Mouse (Mus musculus) embryonic facial prominence, embryonic 14.5 days (tissue): ENCODE data around the gene Bud23. TPM values are rescaled to one million over a fixed set of nuclear protein-coding genes. Genes with fewer than 3 reads are reported as not detected.
A peak's percentile ranks its signal among the peaks of the same experiment; 100 is the strongest.

Experiments used
- ATAC-seq: fragments of 200-750 bp; cut with Nextera tagmentation; 2 replicates; pipeline ENCODE4 v1.8.0; 2017; ENCODE audit warnings: low read depth, moderate number of reproducible peaks, moderate TSS enrichment
- DNase-seq: peaks from one replicate; pipeline ENCODE4 v3.0.0-alpha.2; 2015; ENCODE audit warnings: low spot score
- H3K27ac ChIP-seq: fragments of 300-500 bp; sonication (generic); replicated peaks from 2 replicates; pipeline ENCODE4 v1.5.1; 2014; ENCODE audit warnings: low read depth, mild to moderate bottlenecking, low read length, moderate library complexity
- H3K27me3 ChIP-seq: fragments of 300-500 bp; sonication (generic); replicated peaks from 2 replicates; pipeline ENCODE4 v1.6.1; 2014; ENCODE audit warnings: low read length; ENCODE audit not compliant: control insufficient read depth, insufficient read depth
- H3K36me3 ChIP-seq: fragments of 300-500 bp; sonication (generic); 2 replicates; pipeline ENCODE4 v1.6.1; 2014; ENCODE audit warnings: low read length, mixed read lengths; ENCODE audit not compliant: control insufficient read depth, insufficient read depth
- H3K4me1 ChIP-seq: fragments of 300-500 bp; sonication (generic); 2 replicates; pipeline ENCODE4 v1.6.1; 2014; ENCODE audit warnings: antibody characterized with exemption, low read length; ENCODE audit not compliant: control insufficient read depth, insufficient read depth
- H3K4me2 ChIP-seq: fragments of 300-500 bp; sonication (generic); 2 replicates; pipeline ENCODE4 v1.6.1; 2014; ENCODE audit warnings: low read depth, mild to moderate bottlenecking, low read length, moderate library complexity, mixed read lengths
- H3K4me3 ChIP-seq: fragments of 300-500 bp; sonication (generic); 2 replicates; pipeline ENCODE4 v1.5.1; 2014; ENCODE audit warnings: low read depth, mild to moderate bottlenecking, low read length
- H3K9ac ChIP-seq: fragments of 300-500 bp; sonication (generic); 2 replicates; pipeline ENCODE4 v1.6.1; 2014; ENCODE audit warnings: low read depth, mild to moderate bottlenecking, low read length, moderate library complexity, mixed read lengths
- H3K9me3 ChIP-seq: fragments of 300-500 bp; sonication (generic); 2 replicates; pipeline ENCODE4 v1.6.1; 2016; ENCODE audit warnings: low read length; ENCODE audit not compliant: control insufficient read depth
- WGBS: fragments of 180-500 bp; shearing (Covaris S2); extraction: QIAGEN DNeasy Blood & Tissue Kit; methylation state at CpG from one replicate; pipeline ENCODE4 v1.1.7; 2014; 5-methylcytosine and 5-hydroxymethylcytosine counted together
- polyA plus RNA-seq: library from polyadenylated mRNA; unstranded; fragments of >200 nt; fragmentation: Nextera tagmentation; extraction: Ambion mirVana; gene quantifications from 2 replicates; pipeline ENCODE4 v1.2.1, GENCODE M21; 2014

Bud23 gene
- polyA plus RNA-seq, 1 experiment from 2014 or later, result 74.0 TPM

GRCm38 (mm10) chr5:135023344-135024173, 41.2 kb downstream of the Bud23 start, which contains the start of gene Stx1a:
Gene Stx1a (plus strand): TSS chr5:135023482.
- 0% methylated on average over 32 of the region's 61 CpGs for WGBS
- ATAC-seq, result peak; percentile 96
- DNase-seq, result peak; percentile 97
- Histone ChIP-seq H3K4me2 (peak within 1 kb of the TSS; percentile 96), H3K9ac (peak within 1 kb of the TSS; percentile 81), H3K27ac (peak within 1 kb of the TSS; percentile 48; the same call in 1 of the 2 replicates), H3K27me3 (no peaks in the 10 kb centered on the region), H3K4me1 (peaks cover 28% of the 10 kb centered on the region), H3K4me3 (peak within 1 kb of the TSS; percentile 83), H3K9me3 (no peaks in the 10 kb centered on the region), H3K36me3 (no peaks in the 10 kb centered on the region)

GRCm38 (mm10) chr5:135021814-135022213, 42.9 kb downstream of the Bud23 start:
- Histone ChIP-seq H3K9ac (no peak overlapping the region), H3K4me2 (no peak overlapping the region), H3K36me3 (no peaks in the 10 kb centered on the region), H3K27me3 (no peaks in the 10 kb centered on the region), H3K4me1 (peaks cover 25% of the 10 kb centered on the region), H3K4me3 (no peak overlapping the region), H3K27ac (no peak overlapping the region; the same call in 1 of the 2 replicates), H3K9me3 (no peaks in the 10 kb centered on the region)
- 64% methylated on average over 6 of the region's 6 CpGs for WGBS
- ATAC-seq, result no peak
- peak; percentile 83 for DNase-seq

GRCm38 (mm10) chr5:135016224-135016759, 48.5 kb downstream of the Bud23 start:
- Histone ChIP-seq H3K27ac (no peak overlapping the region), H3K4me1 (peaks cover 10% of the 10 kb centered on the region), H3K36me3 (no peaks in the 10 kb centered on the region), H3K4me3 (no peak overlapping the region), H3K27me3 (no peaks in the 10 kb centered on the region), H3K4me2 (no peak overlapping the region), H3K9ac (no peak overlapping the region), H3K9me3 (no peaks in the 10 kb centered on the region)
- WGBS, result 53% methylated on average over 4 of the region's 4 CpGs
- DNase-seq (no peak), ATAC-seq (no peak)

GRCm38 (mm10) chr5:135015497-135015896, 49.3 kb downstream of the Bud23 start:
- H3K4me3 ChIP-seq, result no peak overlapping the region
- no peak overlapping the region for H3K4me2 ChIP-seq
- peaks cover 4% of the 10 kb centered on the region; the same call in 1 of the 2 replicates for H3K36me3 ChIP-seq
- no peak overlapping the region for H3K9ac ChIP-seq
- H3K27me3 ChIP-seq, result no peaks in the 10 kb centered on the region
- WGBS, result 13% methylated on average over 7 of the region's 7 CpGs
- H3K9me3 ChIP-seq, result no peaks in the 10 kb centered on the region
- no peak overlapping the region for H3K27ac ChIP-seq
- DNase-seq (peak; percentile 76), ATAC-seq (peak; percentile 17; the same call in 1 of the 2 replicates)
- H3K4me1 ChIP-seq, result peaks cover 14% of the 10 kb centered on the region

- H3K4me1 ChIP-seq, result peaks cover 19% of the 10 kb centered on the region
- peaks cover 4% of the 10 kb centered on the region; the same call in 1 of the 2 replicates for H3K36me3 ChIP-seq
- H3K27me3 ChIP-seq, result no peaks in the 10 kb centered on the region
- 0 out of 2 replicates have a peak overlapping the region, but pooled peaks have one; percentile 26 for H3K9ac ChIP-seq
- no peak for ATAC-seq
- H3K9me3 ChIP-seq, result no peaks in the 10 kb centered on the region
- H3K27ac ChIP-seq, result no peak overlapping the region
- peak; percentile 61 for DNase-seq
- whole genome bisulfite sequencing, result 6% methylated on average over 13 of the region's 16 CpGs
- peak overlapping the region; percentile 37 for H3K4me2 ChIP-seq
- H3K4me3 ChIP-seq, result no peak overlapping the region; the same call in 1 of the 2 replicates
Observed at GRCm38 (mm10) chr5:135012671-135013441, 51.9 kb downstream of the Bud23 start.

- no peaks in the 10 kb centered on the region for H3K27me3 ChIP-seq
- H3K4me1 ChIP-seq, result peaks cover 19% of the 10 kb centered on the region
- H3K4me2 ChIP-seq, result peak overlapping the region; percentile 37
- no peak overlapping the region for H3K27ac ChIP-seq
- H3K9ac ChIP-seq, result 0 out of 2 replicates have a peak overlapping the region, but pooled peaks have one; percentile 26
- H3K4me3 ChIP-seq, result no peak overlapping the region; the same call in 1 of the 2 replicates
- H3K9me3 ChIP-seq, result no peaks in the 10 kb centered on the region
- DNase-seq, result peak; percentile 53
- H3K36me3 ChIP-seq, result peaks cover 4% of the 10 kb centered on the region; the same call in 1 of the 2 replicates
- no peak for ATAC-seq
- 25% methylated on average over 21 of the region's 26 CpGs for WGBS
Observed at GRCm38 (mm10) chr5:135011809-135012613, 52.7 kb downstream of the Bud23 start.

- Histone ChIP-seq H3K4me3 (no peak overlapping the region; the same call in 1 of the 2 replicates), H3K4me2 (peak overlapping the region; percentile 67)
Observed at GRCm38 (mm10) chr5:135010841-135011743, 53.7 kb downstream of the Bud23 start.

More at GRCm38 (mm10) chr5:135010841-135011743, 53.7 kb downstream of the Bud23 start:
- no peaks in the 10 kb centered on the region for H3K27me3 ChIP-seq
- ATAC-seq, result no peak
- H3K36me3 ChIP-seq, result peaks cover 4% of the 10 kb centered on the region; the same call in 1 of the 2 replicates
- no peaks in the 10 kb centered on the region for H3K9me3 ChIP-seq
- H3K9ac ChIP-seq, result no peak overlapping the region
- 88% methylated on average over 25 of the region's 25 CpGs for WGBS
- peaks cover 19% of the 10 kb centered on the region for H3K4me1 ChIP-seq
- DNase-seq, result no peak
- H3K27ac ChIP-seq, result no peak overlapping the region
